Mouse (Mus musculus) E14TG2a.4 (cell line): ENCODE measurements around the gene Mfsd4b2.

Experiments
- H3K27me3 ChIP-seq: 2 replicates; pipeline ENCODE4 v1.6.1; 2014; ENCODE audit warnings: low read length, control low read depth; ENCODE audit not compliant: insufficient read depth
- H3K36me3 ChIP-seq: 2 replicates; pipeline ENCODE4 v1.6.1; 2014; ENCODE audit warnings: low read length, control low read depth; ENCODE audit not compliant: insufficient read depth
- H3K4me1 ChIP-seq: replicated peaks from 2 replicates; pipeline ENCODE4 v1.6.1; 2014; ENCODE audit warnings: low read depth, low read length, control low read depth
- H3K4me3 ChIP-seq: replicated peaks from 2 replicates; pipeline ENCODE4 v1.5.1; 2014; ENCODE audit warnings: mild to moderate bottlenecking, low read length
- H3K9me3 ChIP-seq: 2 replicates; pipeline ENCODE4 v1.6.1; 2014; ENCODE audit warnings: low read length, control low read depth
- CTCF ChIP-seq: conservative IDR thresholded peaks from 2 replicates; pipeline ENCODE4 v1.5.1; 2014; ENCODE audit warnings: low read length
- NANOG ChIP-seq: IDR thresholded peaks from 2 replicates; pipeline ENCODE4 v1.6.1; 2014; ENCODE audit warnings: borderline replicate concordance, low read length, mixed read lengths
- POU5F1 ChIP-seq: IDR thresholded peaks from 2 replicates; pipeline ENCODE4 v1.6.1; 2014; ENCODE audit warnings: low read length, borderline replicate concordance

The Mfsd4b2 gene

DNA sequence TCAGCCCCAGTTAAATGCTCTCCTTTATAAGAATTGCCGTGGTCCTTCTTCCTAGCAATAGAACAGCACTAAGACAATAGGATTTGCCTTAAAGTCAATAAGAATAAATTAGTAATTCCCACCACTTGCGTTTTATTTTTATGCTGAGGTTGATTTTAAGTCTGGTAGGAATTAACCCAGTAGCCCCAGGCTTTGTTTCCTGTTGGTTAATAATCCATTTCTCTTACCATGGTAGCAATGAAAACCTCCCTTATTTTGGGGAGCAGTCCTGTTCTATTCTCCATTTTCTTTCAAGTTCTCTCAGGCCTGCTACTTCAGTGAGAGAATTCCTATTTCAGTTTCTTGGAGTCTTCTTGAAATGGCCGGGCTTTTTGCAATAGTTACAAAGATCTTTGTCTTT is 22.5 kb downstream of the Mfsd4b2 start:
- Histone ChIP-seq H3K36me3 (no peaks in the 10 kb centered on the region), H3K4me1 (peaks cover 12% of the 10 kb centered on the region; the same call in 1 of the 2 replicates), H3K9me3 (peaks cover 12% of the 10 kb centered on the region), H3K27me3 (no peaks in the 10 kb centered on the region), H3K4me3 (no peak overlapping the region)
- TF ChIP-seq CTCF, result no peak
- TF ChIP-seq POU5F1, result no peak

DNA sequence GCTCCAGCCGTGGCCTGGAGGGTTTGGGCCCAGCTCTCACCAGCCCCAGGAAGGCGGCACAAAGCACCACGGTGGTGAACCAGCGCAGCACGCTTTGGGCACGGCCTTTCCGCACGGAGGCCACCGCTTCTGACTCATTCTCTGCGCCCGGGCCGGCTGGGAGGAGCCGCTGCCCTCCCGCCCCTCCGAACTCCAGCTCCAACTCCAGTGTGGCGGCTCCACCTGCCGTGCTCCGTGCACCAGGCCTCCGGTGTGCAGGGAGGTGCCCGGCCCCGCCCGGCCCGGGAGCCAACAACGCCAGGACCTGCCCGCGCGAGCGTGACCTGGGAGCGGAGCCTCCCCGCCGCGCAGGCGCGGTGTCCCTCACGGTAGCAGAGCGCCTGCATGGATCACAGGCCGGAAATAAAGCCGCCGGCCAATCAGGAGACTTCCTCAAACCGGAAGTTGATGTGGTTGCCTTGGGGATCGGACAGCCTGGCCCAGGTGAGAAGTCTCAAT is 27.8 kb downstream of the Mfsd4b2 start, which contains the start of gene Mfsd4b4:
Gene Mfsd4b4 (minus strand): TSS at position 365 of the 498 bp plus-strand sequence.
- H3K27me3 ChIP-seq, result no peaks in the 10 kb centered on the region
- no peaks in the 10 kb centered on the region for H3K36me3 ChIP-seq
- peaks cover 12% of the 10 kb centered on the region for H3K9me3 ChIP-seq
- H3K4me3 ChIP-seq, result peak within 1 kb of the TSS; percentile 86
- H3K4me1 ChIP-seq, result peaks cover 21% of the 10 kb centered on the region
- no peak for TF ChIP-seq POU5F1
- no peak for TF ChIP-seq NANOG
- no peak for TF ChIP-seq CTCF

DNA sequence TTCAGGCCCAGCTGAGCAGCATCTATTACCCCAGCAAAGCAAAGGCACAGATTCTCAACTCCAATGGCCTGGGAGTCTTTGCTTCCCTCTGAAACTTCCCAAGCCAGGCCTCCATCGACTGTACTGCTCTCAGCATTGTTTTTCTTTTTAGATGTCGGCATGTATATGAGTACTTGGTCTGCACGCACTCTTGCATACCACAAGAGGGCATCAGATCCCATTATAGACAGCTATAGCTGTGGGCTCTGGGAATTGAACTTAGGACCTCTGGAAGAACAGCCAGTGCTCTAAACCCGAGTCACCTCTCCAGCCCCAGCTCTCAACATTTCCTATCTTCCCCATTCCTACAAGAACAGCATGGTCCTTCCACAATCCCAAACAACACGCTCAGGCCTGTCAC is 30.2 kb downstream of the Mfsd4b2 start:
- H3K9me3 ChIP-seq, result peaks cover 12% of the 10 kb centered on the region
- H3K4me3 ChIP-seq, result no peak overlapping the region
- no peaks in the 10 kb centered on the region for H3K27me3 ChIP-seq
- TF ChIP-seq NANOG, result no peak
- no peak for TF ChIP-seq POU5F1
- TF ChIP-seq CTCF, result peak; percentile 60
- H3K4me1 ChIP-seq, result peaks cover 21% of the 10 kb centered on the region
- H3K36me3 ChIP-seq, result no peaks in the 10 kb centered on the region

DNA sequence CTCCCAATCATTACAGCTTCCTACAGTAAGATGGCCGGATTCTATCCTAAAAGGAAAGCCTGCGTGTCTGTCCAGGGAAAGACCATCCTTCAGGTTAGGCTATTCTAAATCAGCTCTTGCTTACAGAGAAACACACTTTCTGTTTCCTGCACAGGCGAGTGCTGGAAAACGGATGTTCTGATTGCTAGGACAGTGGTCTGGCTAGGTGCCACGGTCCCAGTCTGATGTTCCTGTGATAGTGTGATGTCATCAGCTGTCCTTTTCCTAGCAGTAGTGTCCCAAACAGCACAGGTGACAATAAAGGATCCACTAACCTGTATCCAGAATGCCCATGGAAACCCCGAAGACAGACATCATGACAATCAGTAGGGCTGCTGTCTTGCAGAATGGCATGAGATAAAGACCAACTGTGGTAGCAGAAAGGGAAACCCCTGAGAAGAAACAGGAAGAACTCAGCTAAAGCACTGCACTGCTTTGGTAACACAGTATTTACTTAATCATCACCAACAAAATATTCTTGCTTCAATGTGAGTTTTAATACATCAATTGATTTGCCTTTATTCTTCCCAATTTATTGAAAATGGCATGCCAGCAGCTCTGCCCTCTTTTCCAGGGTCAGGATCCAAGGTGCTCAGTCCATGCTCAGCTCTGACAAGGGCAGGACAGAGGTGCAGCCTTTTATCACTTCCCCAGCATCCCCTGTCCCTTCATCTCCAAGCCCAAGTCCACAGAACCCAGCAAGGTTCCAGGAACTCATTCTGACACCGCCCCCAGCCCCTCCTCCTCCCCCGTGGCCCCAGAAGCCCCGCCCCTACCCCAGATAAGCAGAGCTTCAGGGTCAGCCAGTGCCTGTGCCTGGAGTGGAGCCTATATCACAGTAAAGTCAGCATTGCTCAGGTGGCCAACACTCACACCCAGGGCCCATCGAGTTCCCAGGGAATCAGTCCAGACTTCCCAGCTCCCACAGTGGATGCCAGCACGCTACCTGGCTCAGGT is 32.7 kb downstream of the Mfsd4b2 start:
- Histone ChIP-seq H3K4me3 (no peak overlapping the region), H3K36me3 (no peaks in the 10 kb centered on the region), H3K9me3 (no peaks in the 10 kb centered on the region), H3K27me3 (no peaks in the 10 kb centered on the region), H3K4me1 (peaks cover 15% of the 10 kb centered on the region)
- TF ChIP-seq POU5F1 (no peak), NANOG (no peak), CTCF (no peak)

DNA sequence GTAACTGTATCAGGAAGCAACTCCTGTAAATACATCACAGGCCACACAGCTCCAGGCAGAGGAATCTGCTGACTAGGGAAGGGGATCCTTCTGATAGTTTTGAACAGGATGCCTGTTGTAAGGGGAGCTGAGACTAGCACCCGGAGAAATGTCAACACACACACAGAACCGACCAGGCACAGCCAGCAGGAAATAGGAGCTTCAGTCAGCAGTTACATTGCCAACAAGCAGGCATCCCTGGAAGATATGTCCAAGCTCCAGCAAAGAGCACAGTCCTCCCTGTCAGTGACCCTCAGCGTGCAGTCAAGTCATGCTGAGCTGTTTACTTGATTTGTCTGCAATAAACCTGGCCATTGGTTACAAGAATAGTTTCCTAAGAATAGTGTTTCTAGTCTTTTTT is 38.1 kb downstream of the Mfsd4b2 start:
- no peaks in the 10 kb centered on the region for H3K27me3 ChIP-seq
- H3K36me3 ChIP-seq, result no peaks in the 10 kb centered on the region
- peaks cover 5% of the 10 kb centered on the region for H3K9me3 ChIP-seq
- H3K4me1 ChIP-seq, result no peaks in the 10 kb centered on the region
- no peak for TF ChIP-seq POU5F1
- TF ChIP-seq CTCF, result no peak
- no peak for TF ChIP-seq NANOG
- no peak overlapping the region for H3K4me3 ChIP-seq
